Mouse (Mus musculus): Measurements from ENCODE around the gene 1700037H04Rik.
A peak's percentile ranks its signal among the peaks of the same experiment; 100 is the strongest.

The 1700037H04Rik gene

DNA sequence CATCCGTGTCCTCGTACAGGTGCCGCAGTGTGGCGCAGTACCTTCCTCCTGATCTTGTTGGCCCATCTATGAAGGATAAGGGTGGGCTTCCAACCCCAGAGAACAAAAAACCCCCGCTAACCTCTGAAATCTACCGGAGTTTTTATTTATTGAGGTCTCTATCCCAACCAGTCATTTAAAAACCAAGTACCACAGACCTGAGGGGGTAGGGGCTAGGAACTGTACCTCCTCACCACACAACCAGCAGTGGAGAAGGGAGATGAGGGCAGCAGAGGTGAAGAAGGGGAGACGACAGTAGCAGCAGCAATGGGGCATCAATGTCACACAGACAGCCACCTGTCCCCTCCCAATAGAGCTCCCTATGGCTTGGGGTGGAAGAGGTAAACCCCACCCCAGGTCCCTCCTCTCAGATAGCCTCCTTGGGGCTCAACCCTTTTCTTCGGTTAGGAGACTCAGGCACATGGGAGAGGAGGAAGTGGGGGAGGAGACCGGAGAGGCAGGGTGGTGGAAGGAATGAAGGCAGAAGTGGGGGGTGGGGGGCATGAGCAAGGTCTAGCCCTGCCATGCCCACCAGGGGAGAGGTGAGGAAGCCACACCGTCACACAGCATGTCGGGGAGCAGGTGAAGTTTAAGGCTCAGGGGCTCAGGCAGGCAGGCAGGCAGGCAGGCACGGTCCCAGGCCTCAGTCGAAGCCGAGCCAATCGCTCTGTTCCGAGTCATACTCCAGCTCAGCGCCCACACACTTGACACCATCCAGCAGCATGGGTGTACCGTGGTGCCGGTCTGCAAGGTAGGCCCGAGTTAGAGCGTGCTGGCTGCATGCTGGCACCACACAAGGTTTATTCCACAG, 13.5 kb downstream of the 1700037H04Rik start:
- no peak for DNase-seq (ENCODE audit: extremely low read depth, low read depth)

DNA sequence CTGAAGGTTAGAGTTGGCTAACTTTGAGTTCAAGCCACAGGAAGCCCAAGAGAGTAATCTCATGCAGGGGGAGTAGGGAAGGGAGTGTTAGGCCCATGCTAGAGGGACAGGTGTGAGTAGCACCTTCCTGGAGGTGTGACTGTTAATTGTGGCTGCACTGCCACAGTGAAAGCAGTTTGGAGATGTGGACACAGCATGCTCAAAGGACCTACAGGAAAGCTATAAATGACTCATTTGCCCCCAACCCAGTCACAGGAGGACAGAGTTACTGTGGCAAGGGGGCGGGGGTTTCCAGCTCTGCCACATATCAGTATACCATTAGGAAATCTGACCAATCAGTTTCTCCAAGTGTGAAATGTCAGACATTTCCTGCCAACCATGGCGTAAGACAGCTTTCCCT, 14.3 kb downstream of the 1700037H04Rik start:
- DNase-seq (ENCODE audit: extremely low read depth, low read depth), result no peak

DNA sequence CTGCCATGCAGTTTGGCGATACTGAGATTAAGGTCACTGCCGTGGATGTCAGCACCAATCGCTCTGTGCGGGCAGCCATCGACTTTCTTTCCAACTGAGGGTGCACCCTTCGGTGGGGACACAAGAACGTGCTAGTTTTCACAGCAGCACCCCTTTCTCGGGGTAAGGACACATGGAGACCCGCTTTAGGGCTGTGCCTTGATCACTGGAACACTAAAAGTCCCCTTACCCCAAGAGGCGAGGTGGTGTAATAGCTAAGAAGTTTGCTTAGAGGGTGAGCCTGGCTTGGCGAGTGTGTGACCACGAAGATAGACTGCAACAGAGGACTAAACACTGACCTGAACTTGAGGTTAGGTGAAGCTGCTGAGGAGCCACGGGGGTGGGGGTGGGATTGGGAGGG, 14.8 kb downstream of the 1700037H04Rik start:
- no peak for DNase-seq (ENCODE audit: extremely low read depth, low read depth)

DNA sequence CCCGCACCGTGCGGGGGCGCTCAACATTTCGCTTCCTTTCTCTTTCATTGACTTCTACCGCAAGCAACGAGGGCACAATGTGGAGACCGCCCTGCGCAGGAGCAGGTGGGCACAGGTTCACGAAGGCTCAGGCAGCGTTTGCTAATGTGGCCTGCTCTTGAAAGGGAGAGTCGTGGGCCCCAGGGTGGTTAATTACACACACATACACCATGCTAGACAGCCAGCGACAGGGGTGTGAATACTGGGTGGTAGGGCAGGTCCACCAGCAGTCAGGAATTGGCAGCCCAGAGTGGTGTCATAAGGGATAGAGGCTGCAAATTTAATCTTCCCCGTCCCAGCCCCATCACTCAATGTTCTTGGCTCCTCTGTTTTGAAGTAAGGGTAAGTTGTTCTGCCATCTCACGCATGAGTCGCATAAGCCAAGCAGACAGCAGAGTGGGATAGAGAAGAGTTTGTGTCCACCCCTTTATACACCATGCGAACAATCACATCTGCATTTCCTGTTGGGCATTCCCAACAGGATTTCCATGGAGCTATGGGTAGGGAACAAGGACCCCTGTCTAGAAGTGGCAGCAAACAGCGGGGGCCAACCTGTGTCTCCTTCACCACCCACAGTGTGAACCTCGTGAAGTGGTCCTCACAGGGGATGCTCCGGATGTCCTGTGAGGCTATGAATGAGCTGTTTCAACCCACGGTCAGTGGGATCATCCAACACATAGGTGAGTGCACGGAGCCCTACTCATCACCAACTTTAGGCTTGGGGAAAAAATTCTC, 16.7 kb downstream of the 1700037H04Rik start:
- no peak for DNase-seq (ENCODE audit: extremely low read depth, low read depth)

DNA sequence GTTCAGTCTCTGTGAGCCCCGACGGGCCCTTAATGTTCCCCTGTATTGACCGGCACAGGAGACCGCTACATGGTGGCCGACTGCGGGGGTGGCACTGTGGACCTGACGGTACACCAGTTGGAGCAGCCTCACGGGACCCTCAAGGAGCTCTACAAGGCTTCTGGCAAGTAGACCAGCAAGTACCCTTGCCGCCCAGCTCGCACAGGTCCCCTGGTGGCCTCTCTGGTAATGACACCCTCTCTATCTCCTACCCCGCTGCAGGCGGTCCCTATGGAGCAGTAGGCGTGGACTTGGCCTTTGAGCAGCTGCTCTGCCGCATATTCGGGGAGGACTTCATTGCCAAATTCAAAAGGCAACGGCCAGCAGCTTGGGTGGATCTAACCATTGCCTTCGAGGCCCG, 17.3 kb downstream of the 1700037H04Rik start:
- peak; percentile 73 for DNase-seq (ENCODE audit: extremely low read depth, low read depth)

DNA sequence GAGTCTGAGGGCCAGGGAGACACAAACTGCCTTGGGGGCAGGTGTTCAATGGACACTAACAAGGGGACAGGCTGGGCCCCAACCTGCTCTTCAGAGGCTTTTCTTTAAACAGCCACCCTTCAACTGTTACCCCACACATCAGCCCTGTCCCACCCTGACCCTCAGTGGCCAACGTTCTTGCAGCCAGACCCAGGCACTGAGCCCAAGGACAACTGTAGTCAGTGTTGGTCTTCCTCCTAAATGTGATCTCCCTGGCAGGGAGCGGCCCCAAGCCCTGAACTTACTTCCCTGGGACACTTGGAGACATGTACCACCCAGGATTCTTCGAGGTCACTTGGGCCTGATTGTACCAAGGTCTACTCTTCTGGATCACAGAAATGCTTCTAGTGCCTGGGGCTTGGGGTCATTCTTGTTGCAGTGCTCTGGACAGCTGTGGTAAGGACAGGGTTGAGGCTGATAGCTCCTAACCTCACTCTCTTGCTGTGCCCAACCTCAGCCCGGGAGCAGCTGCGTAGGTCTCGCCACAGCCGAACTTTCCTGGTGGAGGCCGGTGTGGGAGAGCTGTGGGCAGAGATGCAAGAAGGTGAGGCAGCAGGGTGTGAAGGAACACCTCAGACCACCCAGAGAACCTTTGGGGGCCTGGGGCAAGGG, 18.4 kb downstream of the 1700037H04Rik start:
- no peak for DNase-seq (ENCODE audit: extremely low read depth, low read depth)

DNA sequence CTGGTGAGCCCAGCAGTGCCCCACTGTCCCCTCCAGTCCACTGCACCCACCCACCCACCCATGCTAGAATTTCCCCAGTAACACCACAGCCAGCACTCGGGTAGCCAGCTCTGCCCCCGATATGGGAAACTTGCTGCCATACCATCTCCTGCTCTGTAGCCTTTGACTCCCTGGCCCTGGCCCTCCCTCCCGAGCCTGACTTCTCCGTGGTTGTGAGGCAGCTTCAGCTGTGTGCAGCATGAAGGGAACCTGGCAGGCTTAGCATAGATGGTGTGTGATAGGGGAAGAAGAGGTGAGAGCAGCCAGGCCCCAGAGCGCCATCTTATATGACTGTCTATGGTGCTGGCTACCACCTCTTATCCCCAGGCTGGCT, 19.4 kb downstream of the 1700037H04Rik start:
- DNase-seq (ENCODE audit: extremely low read depth, low read depth), result no peak

DNA sequence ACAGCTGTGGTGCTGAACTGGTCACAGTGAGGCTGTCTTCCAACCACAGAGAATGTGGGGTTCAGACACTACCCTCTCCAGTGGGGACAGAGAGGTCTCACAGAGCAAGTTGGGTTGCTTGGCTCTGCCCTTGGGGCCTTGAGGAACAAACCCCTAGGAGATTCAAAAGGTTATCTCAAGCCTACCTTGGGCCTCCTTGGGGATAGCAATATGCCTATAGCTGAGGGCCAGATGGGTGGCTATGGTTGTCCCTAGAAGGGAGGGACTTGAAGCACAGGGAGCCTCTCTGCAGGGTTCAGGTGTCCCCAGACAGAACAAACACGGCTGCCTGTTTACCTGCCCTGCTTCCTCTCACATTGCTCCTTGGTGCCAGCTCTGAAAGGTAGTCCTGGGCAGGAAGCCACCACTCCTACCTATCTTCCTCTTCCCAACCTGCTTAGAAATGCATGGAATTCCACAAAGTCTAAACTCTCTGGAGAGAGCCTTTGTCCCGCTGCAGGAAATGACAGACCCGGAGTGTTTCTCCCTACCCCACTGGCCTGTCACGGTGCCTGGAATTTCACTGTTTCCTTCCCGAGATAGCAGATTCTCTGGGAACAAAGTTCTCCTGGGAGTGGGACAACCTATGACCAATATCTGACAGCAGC, 19.9 kb downstream of the 1700037H04Rik start:
- no peak for DNase-seq (ENCODE audit: extremely low read depth, low read depth)

DNA sequence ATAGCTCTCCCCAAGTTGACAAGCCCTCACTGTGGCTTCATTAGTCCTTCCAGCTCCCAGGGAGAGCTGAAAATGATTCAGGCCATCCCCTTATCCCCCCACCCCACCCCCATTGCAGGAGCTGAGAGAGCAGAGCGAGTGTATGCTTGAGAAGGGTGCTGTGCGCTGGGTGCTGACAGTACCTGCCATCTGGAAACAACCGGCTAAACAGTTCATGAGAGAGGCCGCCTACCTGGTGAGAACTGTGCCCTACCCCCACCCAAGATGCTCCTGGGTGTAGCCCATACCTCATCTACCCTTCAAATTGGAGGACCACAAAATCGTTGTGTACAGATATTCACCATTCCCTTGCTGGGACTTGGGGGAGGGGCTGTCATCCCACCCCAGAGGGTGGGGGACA, 20.6 kb downstream of the 1700037H04Rik start:
- no peak for DNase-seq (ENCODE audit: extremely low read depth, low read depth)

DNA sequence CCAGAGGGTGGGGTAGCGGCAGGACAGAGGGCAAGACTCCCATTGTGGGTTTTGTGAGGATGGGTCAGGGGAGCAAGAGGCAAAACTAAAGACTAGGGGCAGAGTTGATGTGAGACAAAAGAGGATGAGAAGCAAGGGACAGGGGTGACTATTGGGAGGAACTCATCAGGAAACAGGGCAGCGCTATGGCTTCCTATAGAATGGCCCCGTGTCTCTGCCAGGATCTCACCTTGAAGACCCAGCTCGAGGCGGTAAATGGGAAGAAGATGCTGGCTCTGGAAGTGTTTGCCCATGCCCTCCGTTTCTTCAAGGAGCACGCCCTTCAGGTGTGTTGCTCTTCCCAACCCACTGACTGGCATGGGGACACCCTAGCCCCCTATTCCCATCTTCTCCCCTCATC, 21.1 kb downstream of the 1700037H04Rik start:
- no peak for DNase-seq (ENCODE audit: extremely low read depth, low read depth)

DNA sequence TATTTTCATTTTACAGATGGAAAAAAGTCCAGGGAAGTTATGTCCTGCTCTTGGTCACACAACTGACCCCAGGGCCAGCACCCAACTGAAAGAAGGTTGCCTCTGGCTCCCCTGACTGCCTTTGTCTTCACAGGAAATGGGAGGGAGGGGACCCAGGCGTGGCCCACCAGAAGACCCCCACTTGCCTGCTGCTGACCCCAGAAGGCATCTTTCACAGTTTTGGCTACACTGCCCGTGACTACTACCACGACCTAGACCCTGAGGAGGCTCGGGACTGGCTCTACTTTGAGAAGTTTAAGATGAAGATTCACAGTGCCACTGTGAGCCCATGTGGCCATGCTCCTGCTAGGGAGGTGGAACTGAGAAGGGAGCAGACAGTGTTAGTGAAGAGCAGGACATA, 21.6 kb downstream of the 1700037H04Rik start:
- no peak for DNase-seq (ENCODE audit: extremely low read depth, low read depth)

DNA sequence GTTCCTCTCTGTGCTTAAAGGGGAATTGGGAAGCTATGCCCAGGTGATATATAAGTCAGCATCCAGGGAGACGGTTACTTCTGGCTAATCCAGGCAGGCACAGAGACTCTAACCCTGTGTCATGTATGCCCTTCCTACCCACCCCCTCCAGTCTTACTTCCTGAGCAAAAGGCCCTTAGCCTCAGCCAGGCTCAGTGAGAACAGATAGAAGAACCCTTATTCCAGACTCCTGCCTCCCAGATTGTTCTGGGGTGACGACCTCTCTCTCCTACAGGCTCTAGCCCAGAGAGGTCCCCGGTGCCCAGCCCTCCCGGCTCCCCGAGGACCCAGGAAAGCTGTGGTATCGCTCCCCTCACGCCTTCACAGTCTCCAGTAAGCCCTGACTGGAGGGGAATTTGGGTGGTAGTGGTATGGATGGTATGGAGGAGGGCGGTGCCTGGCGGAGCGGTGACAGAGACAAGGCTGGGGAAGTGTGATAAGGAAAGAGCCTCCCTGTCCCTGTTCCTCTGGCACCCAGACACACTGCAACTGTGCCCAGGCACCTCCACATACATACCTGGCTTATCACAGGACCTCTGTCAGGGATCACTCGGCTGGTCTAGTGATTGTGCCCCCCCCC, 24.3 kb downstream of the 1700037H04Rik start:
- DNase-seq (ENCODE audit: extremely low read depth, low read depth), result peak; percentile 80

DNA sequence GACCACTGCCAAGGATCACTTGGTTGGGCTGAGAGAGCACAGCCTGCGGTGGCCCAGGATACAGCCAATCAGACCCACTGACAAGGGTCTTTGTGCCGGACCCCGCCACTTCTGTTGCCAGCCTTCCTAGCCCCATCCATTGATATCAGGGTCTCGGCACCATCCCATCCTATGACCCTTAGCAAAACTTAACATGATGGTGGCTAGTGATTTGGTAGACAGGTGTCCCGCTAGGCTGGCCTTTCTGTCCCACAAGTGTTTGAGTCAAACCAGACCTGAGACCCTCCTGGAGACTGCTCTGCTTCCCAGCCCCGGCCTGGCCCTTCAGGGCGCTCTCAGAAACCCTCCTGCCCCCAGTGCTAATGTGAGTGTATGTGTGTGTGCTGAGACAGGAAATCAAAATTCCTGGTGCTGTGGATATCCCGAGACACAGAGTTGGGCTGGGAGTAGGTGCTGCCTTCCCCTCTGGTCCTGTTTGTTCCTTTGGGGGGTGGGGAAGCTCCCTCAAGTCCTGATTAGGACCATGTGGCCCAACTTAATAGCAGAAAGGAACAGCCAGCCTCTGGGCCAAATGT, 25.0 kb downstream of the 1700037H04Rik start:
- DNase-seq (ENCODE audit: extremely low read depth, low read depth), result no peak

DNA sequence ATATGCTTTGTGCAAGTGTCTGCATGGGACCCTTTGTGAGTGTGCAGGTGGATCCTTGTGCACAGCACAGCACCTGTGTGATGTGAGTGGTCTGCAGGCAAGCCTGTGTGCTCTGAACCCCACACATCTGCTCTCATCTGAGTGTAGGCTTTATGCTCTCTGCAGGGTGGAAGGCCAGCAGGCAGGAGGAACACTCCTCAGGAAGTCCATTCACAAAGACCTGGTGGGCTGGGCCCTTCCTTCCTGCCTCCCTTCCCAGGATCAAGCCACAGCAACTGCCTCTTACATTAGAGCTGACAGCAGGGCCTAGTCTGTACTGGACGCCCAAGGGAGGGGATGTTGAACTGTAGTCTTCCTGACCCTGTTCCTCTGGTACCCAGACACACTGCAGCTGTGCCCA, 25.5 kb downstream of the 1700037H04Rik start:
- DNase-seq (ENCODE audit: extremely low read depth, low read depth), result no peak

DNA sequence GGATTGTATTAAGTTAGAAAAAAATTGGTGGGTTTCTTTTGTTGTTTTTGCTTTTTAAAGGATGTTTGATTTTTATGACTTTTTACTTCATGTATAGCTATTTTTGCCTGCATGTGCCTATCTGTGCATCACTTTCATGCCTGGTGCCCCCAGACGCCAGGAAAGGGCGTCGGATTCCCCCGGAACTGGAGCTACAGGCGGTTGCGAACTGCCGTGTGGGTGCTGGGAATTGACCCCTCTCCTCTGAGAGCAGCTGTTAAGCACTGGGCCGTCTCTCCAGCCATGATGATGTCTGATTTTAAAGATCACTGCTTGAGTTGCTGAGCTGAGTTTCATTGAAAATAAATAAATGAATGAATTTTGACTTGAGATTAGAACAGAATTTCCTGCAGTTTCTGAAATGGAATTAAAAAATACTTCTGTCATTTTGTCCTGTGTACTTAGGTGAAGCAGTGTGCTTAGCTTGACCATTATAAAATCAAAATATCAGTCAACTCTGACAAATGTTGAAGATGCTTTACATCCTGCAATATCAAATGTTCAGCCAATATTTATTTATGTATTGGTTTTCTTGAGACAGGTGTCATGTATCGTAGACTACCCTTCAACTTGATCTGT, 26.8 kb downstream of the 1700037H04Rik start, which contains the start of gene Gm11037:
TSS of gene Gm11037 (plus strand) at position 568 of the 618 bp plus-strand sequence.
- no peak for DNase-seq (ENCODE audit: extremely low read depth, low read depth)

DNA sequence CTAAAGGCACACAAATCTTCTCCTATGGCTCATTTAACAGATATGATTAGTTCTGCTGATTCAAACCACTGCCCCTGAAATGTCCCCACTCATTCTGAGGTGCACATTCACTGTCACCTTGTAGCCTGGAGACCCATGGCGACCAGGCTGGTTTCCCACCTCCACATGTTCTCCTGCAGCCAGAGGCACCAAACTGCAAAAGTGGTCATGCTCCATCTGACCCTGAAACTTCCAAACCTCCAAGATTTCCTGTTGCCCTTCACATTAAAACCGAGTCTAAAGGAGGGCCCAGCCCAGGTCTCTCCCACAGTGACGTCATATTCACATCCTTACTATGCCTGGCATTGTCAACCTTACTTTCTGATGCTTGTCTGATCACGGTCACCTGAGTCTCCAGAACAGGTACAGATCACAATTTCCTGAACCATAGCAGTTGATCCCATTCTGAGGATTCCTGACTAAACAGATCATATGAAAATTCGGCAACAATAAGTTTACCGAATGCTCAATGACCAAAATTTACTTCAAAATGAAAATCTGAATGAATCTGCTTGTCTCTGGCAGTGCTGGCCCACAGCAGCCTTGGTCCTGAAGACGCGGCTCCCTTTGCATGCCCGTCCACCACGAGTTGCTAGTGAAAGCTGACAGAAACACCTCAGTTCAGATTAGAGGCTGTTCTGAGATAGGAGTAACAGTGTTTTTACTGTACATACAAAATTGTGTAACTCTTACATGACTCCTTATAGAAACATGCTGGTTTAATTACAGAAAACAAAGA, 27.6 kb downstream of the 1700037H04Rik start:
- no peak for DNase-seq (ENCODE audit: extremely low read depth, low read depth)

DNA sequence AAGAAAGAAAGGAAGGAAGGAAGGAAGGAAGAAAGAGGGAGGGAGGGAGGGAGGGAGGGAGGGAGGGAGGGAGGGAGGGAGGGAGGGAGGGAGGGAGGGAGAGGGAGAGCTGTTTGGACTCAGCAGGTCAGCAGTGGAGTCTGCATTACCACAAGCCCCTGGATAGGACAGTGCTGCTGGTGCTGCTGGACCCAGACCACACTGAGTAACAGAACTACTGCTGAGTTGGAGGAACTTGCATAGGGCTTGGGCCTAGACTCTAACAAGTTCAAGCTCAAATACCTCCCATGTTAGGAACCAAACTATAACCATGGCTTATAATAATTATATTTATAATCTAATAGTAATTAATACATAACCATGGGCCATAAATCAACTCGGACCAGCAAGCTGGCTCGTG, 29.0 kb downstream of the 1700037H04Rik start:
- DNase-seq (ENCODE audit: extremely low read depth, low read depth), result no peak

DNA sequence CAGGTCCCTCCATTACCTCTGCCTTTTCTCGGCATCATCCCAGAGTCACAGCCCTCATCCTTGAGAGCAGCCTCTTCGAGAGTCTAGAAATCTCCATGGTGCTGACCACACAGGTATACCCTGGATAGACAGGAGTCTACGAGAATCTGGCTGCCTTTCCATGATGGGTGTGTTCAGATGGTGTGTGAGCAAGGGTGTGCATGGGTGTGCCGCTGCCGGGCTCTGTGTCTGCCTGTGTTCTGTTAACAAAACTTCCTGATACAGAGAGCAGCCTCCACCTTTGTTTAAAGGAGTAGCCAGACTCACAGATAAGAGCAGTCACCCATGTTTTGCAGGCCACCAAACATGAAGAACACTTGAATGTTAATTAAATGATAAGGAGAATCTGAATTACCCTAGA, 30.0 kb downstream of the 1700037H04Rik start:
- no peak for DNase-seq (ENCODE audit: extremely low read depth, low read depth)

DNA sequence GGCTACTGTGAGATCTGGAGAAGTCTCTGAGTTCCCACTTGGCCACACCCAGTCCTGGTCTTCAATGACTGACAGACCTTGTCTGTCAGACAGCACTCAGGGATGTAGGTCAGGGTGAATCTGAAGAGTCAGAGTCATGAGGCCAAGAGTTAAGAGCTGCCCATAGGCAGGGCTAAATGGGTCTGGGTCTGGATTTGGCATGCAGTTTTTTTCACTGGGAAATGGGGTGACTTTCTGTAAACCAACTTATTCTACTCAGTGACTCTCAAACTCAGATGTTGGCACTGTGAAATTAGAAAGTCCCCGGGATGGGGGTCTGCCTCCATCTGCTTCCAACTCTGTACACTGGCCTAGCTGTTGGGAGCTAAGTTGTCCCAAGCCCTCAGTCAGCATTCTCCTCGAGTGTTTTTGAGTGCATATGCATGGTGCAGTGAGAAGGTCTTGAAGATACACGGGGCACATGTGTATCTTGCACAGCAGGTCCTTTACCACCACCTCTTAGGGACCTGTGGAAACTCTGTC, 31.2 kb downstream of the 1700037H04Rik start:
- DNase-seq (ENCODE audit: extremely low read depth, low read depth), result no peak

Data from MEL-GATA-1-ER (cell line).